Mouse (Mus musculus) 3T3-L1 (cell line): ENCODE data around the gene Gxylt1.
A peak's percentile ranks its signal among the peaks of the same experiment; 100 is the strongest.
"Not testable (repeated sequence)": the region's sequence is repeated elsewhere in the genome, so short reads cannot be mapped to it uniquely, and the experiment has no call there.

Experiments used
- DNase-seq: peaks from one replicate; pipeline ENCODE4 v3.0.0-alpha.2; 2015; ENCODE audit warnings: low read depth, low spot score

Gxylt1 gene

GRCm38 (mm10) chr15:93263566-93263965 lies 11.4 kb downstream of the Gxylt1 start:
- DNase-seq, result no peak

- DNase-seq, result peak; percentile 31
These were observed 12.2 kb downstream of the Gxylt1 start for GRCm38 (mm10) chr15:93262818-93263217.

GRCm38 (mm10) chr15:93262274-93262673 lies 12.7 kb downstream of the Gxylt1 start:
- no peak for DNase-seq

- no peak for DNase-seq
These were observed 15.0 kb downstream of the Gxylt1 start for GRCm38 (mm10) chr15:93259933-93260332.

- DNase-seq, result no peak
These were observed 19.7 kb downstream of the Gxylt1 start for GRCm38 (mm10) chr15:93255295-93255694.

- DNase-seq, result no peak
These were observed 21.8 kb downstream of the Gxylt1 start for GRCm38 (mm10) chr15:93253172-93253571.

GRCm38 (mm10) chr15:93252396-93252795 lies 22.6 kb downstream of the Gxylt1 start:
- DNase-seq, result no peak

GRCm38 (mm10) chr15:93251553-93252250 lies 23.3 kb downstream of the Gxylt1 start:
- DNase-seq, result no peak

- no peak for DNase-seq
These were observed 31.8 kb downstream of the Gxylt1 start for GRCm38 (mm10) chr15:93243202-93243601.

GRCm38 (mm10) chr15:93236456-93236855 lies 38.5 kb downstream of the Gxylt1 start:
- DNase-seq, result not testable (repeated sequence)

GRCm38 (mm10) chr15:93229028-93229427 lies 46.0 kb downstream of the Gxylt1 start:
- no peak for DNase-seq

- DNase-seq, result no peak
These were observed 46.6 kb downstream of the Gxylt1 start for GRCm38 (mm10) chr15:93228375-93228774.

- peak; percentile 70 for DNase-seq
These were observed 47.3 kb downstream of the Gxylt1 start for GRCm38 (mm10) chr15:93227764-93228079.

GRCm38 (mm10) chr15:93226930-93227763 lies 47.8 kb downstream of the Gxylt1 start:
- no peak for DNase-seq

- DNase-seq, result peak; percentile 16
These were observed 52.5 kb downstream of the Gxylt1 start for GRCm38 (mm10) chr15:93222475-93222874.

- no peak for DNase-seq
These were observed 62.4 kb downstream of the Gxylt1 start for GRCm38 (mm10) chr15:93212617-93213016.

GRCm38 (mm10) chr15:93204861-93205260 lies 70.1 kb downstream of the Gxylt1 start:
- no peak for DNase-seq

GRCm38 (mm10) chr15:93201956-93202355 lies 73.0 kb downstream of the Gxylt1 start:
- peak; percentile 63 for DNase-seq

GRCm38 (mm10) chr15:93191387-93192145 lies 83.4 kb downstream of the Gxylt1 start:
- DNase-seq, result no peak
